Mouse (Mus musculus): ENCODE measurements around the gene Xirp1. TPM values are rescaled to one million over a fixed set of nuclear protein-coding genes. Genes with fewer than 3 reads are reported as not detected.
A peak's percentile ranks its signal among the peaks of the same experiment; 100 is the strongest.
"Not testable (repeated sequence)": the region's sequence is repeated elsewhere in the genome, so short reads cannot be mapped to it uniquely, and the experiment has no call there.

The Xirp1 gene
- polyA plus RNA-seq, 1 experiment from 2014 or later = 0.22 TPM

DNA sequence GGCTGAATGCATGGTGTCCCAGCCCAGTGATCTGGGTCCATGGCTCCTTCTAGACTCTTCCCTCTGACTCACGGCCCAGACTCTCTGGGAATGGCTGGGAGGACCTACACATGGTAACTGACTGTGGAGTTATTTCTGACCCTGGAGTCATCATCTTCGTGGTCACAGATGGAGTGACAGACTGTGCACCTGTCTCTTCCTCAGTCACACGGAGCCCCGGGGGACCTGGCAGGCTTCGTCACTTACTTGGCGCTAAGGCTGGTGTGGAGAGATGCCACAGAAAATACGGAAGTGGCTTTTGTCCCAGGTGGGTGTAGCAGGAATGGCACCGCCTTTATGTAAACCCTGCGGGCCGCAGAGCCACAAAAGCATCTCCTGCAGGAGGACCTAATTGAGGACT lies 773 bp upstream of the Xirp1 start:
- Histone ChIP-seq H3K36me3 (ENCODE audit: insufficient read depth, low read length) (no peaks in the 10 kb centered on the region), H3K27me3 (ENCODE audit: insufficient read depth, low read length) (no peaks in the 10 kb centered on the region), H3K9ac (replicated peaks; ENCODE audit: low read length) (no peak overlapping the region), H3K9me3 (ENCODE audit: low read length) (no peaks in the 10 kb centered on the region), H3K4me3 (ENCODE audit: low read length) (no peak overlapping the region), H3K27ac (ENCODE audit: low read length) (no peak overlapping the region), H3K4me2 (replicated peaks; ENCODE audit: low read depth, low read length) (no peak overlapping the region), H3K4me1 (ENCODE audit: insufficient read depth, low read length) (no peaks in the 10 kb centered on the region)
- WGBS = 78% methylated on average over 10 of the region's 10 CpGs
- no peak for ATAC-seq (ENCODE audit: low FRiP score, low TSS enrichment)

DNA sequence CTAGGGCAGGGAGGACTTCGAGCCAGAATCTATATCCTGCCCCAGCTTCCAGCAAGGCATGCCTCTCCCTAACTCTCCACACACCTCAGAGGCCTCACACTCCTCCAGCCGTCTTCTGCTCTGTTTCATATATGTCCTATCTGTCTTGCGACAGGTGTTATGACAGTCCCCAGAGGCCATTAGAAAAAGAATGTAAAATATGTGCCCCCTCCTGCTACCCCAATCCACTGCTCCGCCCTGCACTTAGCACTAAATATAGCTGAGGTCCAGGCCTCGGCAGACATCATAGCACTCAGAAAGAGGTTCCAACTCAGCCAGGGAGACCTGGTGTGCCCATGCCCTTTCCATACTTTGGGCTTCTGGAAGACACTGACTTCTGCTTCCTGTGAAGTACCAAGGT lies 2.2 kb downstream of the Xirp1 start:
- Histone ChIP-seq H3K4me3 (ENCODE audit: low read length) (no peak overlapping the region), H3K4me2 (replicated peaks; ENCODE audit: low read depth, low read length) (no peak overlapping the region), H3K36me3 (ENCODE audit: insufficient read depth, low read length) (no peaks in the 10 kb centered on the region), H3K9ac (replicated peaks; ENCODE audit: low read length) (no peak overlapping the region; the same call in 1 of the 2 replicates), H3K27me3 (ENCODE audit: insufficient read depth, low read length) (no peaks in the 10 kb centered on the region), H3K9me3 (ENCODE audit: low read length) (no peaks in the 10 kb centered on the region), H3K4me1 (ENCODE audit: insufficient read depth, low read length) (no peaks in the 10 kb centered on the region), H3K27ac (ENCODE audit: low read length) (no peak overlapping the region)
- 63% methylated on average over 5 of the region's 5 CpGs for WGBS
- no peak for ATAC-seq (ENCODE audit: low FRiP score, low TSS enrichment)

DNA sequence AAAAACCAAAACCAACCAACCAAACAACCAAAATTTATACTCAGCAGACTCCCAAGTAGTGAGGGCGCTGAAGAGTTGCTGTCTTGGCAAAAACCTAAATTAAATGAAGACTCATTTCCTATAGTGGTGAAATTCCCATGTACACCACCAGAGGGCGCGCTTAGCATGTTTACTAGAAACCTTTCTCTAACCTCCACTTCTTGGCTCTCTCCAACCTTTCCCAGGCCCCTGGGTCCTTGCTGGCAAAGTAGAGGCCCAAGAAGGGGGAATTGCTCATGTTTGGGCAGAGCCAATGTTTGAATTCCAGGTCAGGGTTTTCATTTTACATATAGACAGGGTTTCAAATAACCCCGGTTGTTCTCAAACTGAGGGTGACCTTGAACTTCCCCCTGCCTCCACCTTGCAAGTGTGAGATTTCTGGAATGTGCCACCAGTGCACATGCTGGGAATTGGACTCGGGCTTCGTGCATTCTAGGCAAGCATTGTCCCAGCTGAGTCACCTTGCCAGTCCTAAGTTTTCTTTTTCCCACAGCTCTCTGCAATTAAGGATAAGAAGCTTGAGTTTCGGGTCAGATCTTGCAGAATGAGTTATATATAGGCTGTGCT lies 3.0 kb downstream of the Xirp1 start:
- Histone ChIP-seq H3K4me3 (ENCODE audit: low read length) (no peak overlapping the region), H3K4me1 (ENCODE audit: insufficient read depth, low read length) (no peaks in the 10 kb centered on the region), H3K9me3 (ENCODE audit: low read length) (no peaks in the 10 kb centered on the region), H3K9ac (replicated peaks; ENCODE audit: low read length) (no peak overlapping the region), H3K4me2 (replicated peaks; ENCODE audit: low read depth, low read length) (no peak overlapping the region), H3K27ac (ENCODE audit: low read length) (no peak overlapping the region), H3K36me3 (ENCODE audit: insufficient read depth, low read length) (no peaks in the 10 kb centered on the region), H3K27me3 (ENCODE audit: insufficient read depth, low read length) (no peaks in the 10 kb centered on the region)
- WGBS = 36% methylated on average over 7 of the region's 7 CpGs
- ATAC-seq (ENCODE audit: low FRiP score, low TSS enrichment) = no peak

DNA sequence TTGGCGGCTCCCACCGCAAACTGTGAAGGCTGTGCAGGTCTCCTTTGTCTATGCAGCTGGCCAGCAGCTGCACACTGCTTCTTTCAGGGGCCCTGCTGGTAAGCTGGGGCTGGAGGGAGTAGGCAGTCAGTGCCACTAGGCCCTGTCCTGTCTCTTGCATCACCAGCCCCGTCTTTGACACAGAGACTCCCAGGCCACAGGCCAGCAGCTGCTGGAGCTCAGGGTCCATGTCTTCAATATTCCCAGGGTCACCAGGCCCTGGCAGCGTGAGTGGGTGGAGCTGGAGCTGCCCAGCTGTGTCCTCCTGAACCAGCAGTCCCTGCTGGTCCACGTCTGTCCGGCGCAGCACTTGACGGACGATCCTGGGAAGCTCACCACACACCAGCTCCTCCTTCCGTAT lies 6.4 kb downstream of the Xirp1 start:
- Histone ChIP-seq H3K36me3 (ENCODE audit: insufficient read depth, low read length) (no peaks in the 10 kb centered on the region), H3K27me3 (ENCODE audit: insufficient read depth, low read length) (0 out of 2 replicates have a peak, but pooled peaks cover 3% of the 10 kb centered on the region), H3K27ac (ENCODE audit: low read length) (no peak overlapping the region), H3K4me2 (replicated peaks; ENCODE audit: low read depth, low read length) (no peak overlapping the region), H3K9ac (replicated peaks; ENCODE audit: low read length) (no peak overlapping the region), H3K9me3 (ENCODE audit: low read length) (no peaks in the 10 kb centered on the region), H3K4me3 (ENCODE audit: low read length) (no peak overlapping the region), H3K4me1 (ENCODE audit: insufficient read depth, low read length) (no peaks in the 10 kb centered on the region)
- 49% methylated on average over 10 of the region's 10 CpGs for WGBS
- ATAC-seq (ENCODE audit: low FRiP score, low TSS enrichment) = no peak

DNA sequence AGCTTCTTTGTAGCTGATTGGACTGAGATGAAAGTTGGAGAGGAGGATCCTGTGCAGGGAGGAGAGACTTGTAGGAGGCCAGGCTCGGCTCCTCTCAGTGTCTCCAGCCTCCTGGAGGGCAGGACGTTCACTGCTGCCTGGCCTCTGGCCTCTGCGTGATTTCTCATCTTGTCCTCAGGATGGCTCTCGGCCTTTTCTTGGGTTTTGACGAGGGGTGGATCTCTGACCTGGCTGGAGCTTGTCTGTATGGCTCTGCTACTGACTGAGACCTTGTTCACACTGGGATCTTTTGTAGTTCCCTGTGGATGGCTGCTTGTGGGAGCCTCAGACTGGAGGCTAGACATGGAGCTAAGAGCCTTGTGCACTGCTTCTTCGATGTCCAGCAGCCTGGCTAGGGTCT lies 8.6 kb downstream of the Xirp1 start:
- H3K27me3 ChIP-seq (ENCODE audit: insufficient read depth, low read length) = 0 out of 2 replicates have a peak, but pooled peaks cover 3% of the 10 kb centered on the region
- H3K4me2 ChIP-seq (replicated peaks; ENCODE audit: low read depth, low read length) = no peak overlapping the region
- H3K27ac ChIP-seq (ENCODE audit: low read length) = no peak overlapping the region
- H3K9ac ChIP-seq (replicated peaks; ENCODE audit: low read length) = 0 out of 2 replicates have a peak overlapping the region, but pooled peaks have one; percentile 22
- peaks cover 11% of the 10 kb centered on the region; the same call in 1 of the 2 replicates for H3K4me1 ChIP-seq (ENCODE audit: insufficient read depth, low read length)
- no peaks in the 10 kb centered on the region for H3K36me3 ChIP-seq (ENCODE audit: insufficient read depth, low read length)
- no peaks in the 10 kb centered on the region for H3K9me3 ChIP-seq (ENCODE audit: low read length)
- WGBS = 43% methylated on average over 6 of the region's 6 CpGs
- no peak for ATAC-seq (ENCODE audit: low FRiP score, low TSS enrichment)
- H3K4me3 ChIP-seq (ENCODE audit: low read length) = no peak overlapping the region

DNA sequence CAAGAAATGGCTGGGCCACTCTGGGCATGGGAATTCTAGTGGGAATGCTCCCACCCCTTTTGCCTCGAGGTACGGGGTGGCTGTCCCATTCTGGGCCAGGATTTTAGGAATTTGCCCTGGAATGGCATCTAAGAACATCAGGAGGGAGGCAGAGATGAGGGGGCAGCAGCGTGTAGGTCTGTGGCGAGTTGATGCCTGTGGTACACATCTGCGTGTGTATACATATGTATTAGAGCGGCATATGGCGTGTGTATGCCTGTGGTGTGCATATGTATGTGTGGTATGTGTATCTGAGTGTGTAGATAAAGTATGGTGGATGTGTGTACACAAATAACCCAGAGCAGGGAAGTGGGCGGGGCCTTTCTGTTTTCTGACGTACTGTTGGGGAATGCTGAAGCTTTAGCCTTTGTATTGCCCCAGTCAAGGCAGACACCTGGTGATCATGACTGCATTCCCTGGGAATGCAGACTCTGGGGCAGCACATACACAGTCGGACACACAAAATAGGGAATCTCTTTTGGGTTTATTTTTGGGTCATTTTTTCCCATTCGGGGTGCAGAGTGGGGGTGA lies 10.1 kb downstream of the Xirp1 start:
- Histone ChIP-seq H3K4me3 (ENCODE audit: low read length) (no peak overlapping the region), H3K36me3 (ENCODE audit: insufficient read depth, low read length) (no peaks in the 10 kb centered on the region), H3K4me2 (replicated peaks; ENCODE audit: low read depth, low read length) (no peak overlapping the region), H3K4me1 (ENCODE audit: insufficient read depth, low read length) (peaks cover 11% of the 10 kb centered on the region; the same call in 1 of the 2 replicates), H3K9ac (replicated peaks; ENCODE audit: low read length) (no peak overlapping the region), H3K27me3 (ENCODE audit: insufficient read depth, low read length) (0 out of 2 replicates have a peak, but pooled peaks cover 3% of the 10 kb centered on the region), H3K27ac (ENCODE audit: low read length) (no peak overlapping the region), H3K9me3 (ENCODE audit: low read length) (no peaks in the 10 kb centered on the region)
- 75% methylated on average over 11 of the region's 11 CpGs for WGBS
- no peak for ATAC-seq (ENCODE audit: low FRiP score, low TSS enrichment)

DNA sequence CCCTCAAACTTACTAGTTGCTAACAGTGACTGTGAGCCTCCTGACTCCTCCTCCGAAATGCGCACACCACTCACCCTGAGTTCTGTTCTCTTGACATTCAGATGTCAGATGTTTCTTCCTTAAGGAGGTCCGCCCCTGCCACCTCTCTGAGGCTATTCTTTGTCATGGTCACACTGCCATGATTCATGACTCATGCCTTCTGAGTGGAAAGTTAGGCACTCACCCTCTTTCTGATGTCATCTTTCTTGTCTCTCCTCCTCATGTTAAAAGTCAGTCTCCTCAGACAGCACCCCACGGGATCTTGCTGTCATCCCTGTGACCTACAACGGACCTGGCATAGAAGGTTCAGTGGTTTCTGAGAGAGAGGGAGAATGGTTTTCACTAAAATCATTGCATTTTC lies 10.6 kb downstream of the Xirp1 start:
- Histone ChIP-seq H3K4me3 (ENCODE audit: low read length) (no peak overlapping the region), H3K4me2 (replicated peaks; ENCODE audit: low read depth, low read length) (no peak overlapping the region), H3K4me1 (ENCODE audit: insufficient read depth, low read length) (peaks cover 11% of the 10 kb centered on the region; the same call in 1 of the 2 replicates), H3K27me3 (ENCODE audit: insufficient read depth, low read length) (0 out of 2 replicates have a peak, but pooled peaks cover 3% of the 10 kb centered on the region), H3K9ac (replicated peaks; ENCODE audit: low read length) (no peak overlapping the region), H3K9me3 (ENCODE audit: low read length) (peaks cover 4% of the 10 kb centered on the region), H3K27ac (ENCODE audit: low read length) (no peak overlapping the region), H3K36me3 (ENCODE audit: insufficient read depth, low read length) (no peaks in the 10 kb centered on the region)
- 88% methylated on average over 5 of the region's 5 CpGs for WGBS
- ATAC-seq (ENCODE audit: low FRiP score, low TSS enrichment) = no peak

DNA sequence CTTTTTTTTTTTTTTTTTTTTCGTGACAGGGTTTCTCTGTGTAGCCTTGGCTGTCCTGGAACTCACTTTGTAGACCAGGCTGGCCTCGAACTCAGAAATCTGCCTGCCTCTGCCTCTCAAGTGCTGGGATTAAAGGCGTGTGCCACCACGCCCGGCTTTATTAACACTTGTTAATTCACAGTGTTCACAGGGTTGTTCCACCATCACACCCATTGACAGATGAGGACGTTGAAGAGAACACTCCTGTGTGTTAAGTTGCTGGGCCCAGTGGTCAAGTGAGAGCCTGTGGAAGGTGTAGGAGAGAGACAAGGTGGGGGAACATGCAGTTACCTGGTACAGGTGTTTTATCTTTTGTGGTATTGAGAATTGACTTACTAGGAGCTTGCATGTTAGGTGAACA lies 11.2 kb downstream of the Xirp1 start:
- not testable (repeated sequence) for H3K4me3 ChIP-seq (ENCODE audit: low read length); H3K9ac ChIP-seq (replicated peaks; ENCODE audit: low read length); H3K27me3 ChIP-seq (ENCODE audit: insufficient read depth, low read length); H3K27ac ChIP-seq (ENCODE audit: low read length); H3K9me3 ChIP-seq (ENCODE audit: low read length); H3K4me2 ChIP-seq (replicated peaks; ENCODE audit: low read depth, low read length); H3K36me3 ChIP-seq (ENCODE audit: insufficient read depth, low read length); ATAC-seq (ENCODE audit: low FRiP score, low TSS enrichment)
- H3K4me1 ChIP-seq (ENCODE audit: insufficient read depth, low read length) = peaks cover 11% of the 10 kb centered on the region; the same call in 1 of the 2 replicates
- 77% methylated on average over 6 of the region's 6 CpGs for WGBS

DNA sequence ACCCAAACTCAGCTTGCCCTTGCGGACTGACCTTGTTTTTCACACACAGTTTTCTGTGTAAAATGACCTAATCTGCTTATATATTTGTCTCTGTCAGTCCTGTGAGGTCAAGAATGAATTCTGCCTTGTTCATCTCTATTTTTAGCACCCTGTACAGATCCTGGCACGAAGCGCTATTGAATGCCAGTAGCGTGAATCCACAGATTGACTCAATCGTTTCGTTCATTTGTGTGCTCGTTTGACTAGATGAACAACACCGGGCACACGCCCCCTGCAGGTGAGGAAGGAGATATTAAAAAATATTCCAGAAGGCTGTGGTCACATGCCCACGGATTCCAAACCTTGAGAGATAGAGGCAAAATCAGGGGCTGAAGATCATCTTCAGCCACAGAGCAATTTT lies 11.9 kb downstream of the Xirp1 start:
- Histone ChIP-seq H3K27me3 (ENCODE audit: insufficient read depth, low read length) (0 out of 2 replicates have a peak, but pooled peaks cover 3% of the 10 kb centered on the region), H3K36me3 (ENCODE audit: insufficient read depth, low read length) (no peaks in the 10 kb centered on the region), H3K9ac (replicated peaks; ENCODE audit: low read length) (peak overlapping the region; percentile 29; the same call in 1 of the 2 replicates), H3K4me3 (ENCODE audit: low read length) (peak overlapping the region; percentile 48), H3K4me1 (ENCODE audit: insufficient read depth, low read length) (peaks cover 11% of the 10 kb centered on the region; the same call in 1 of the 2 replicates), H3K9me3 (ENCODE audit: low read length) (peaks cover 6% of the 10 kb centered on the region), H3K27ac (ENCODE audit: low read length) (peak overlapping the region; percentile 67; the same call in 1 of the 2 replicates), H3K4me2 (replicated peaks; ENCODE audit: low read depth, low read length) (peak overlapping the region; percentile 94)
- peak; percentile 57 for ATAC-seq (ENCODE audit: low FRiP score, low TSS enrichment)
- 1% methylated on average over 10 of the region's 10 CpGs for WGBS

Data from kidney, embryonic 16.5 days (tissue).